Mouse (Mus musculus) megakaryocyte, embryonic 14.5 days (primary cell): ENCODE measurements around the gene Flt3l. TPM values are rescaled to one million over a fixed set of nuclear protein-coding genes. Genes with fewer than 3 reads are reported as not detected.
"Not testable (repeated sequence)": the region's sequence is repeated elsewhere in the genome, so short reads cannot be mapped to it uniquely, and the experiment has no call there.

ENCODE experiments used
- H3K27me3 ChIP-seq: replicated peaks from 2 replicates; pipeline ENCODE3; 2012; ENCODE audit warnings: inconsistent platforms
- H3K36me3 ChIP-seq: replicated peaks from 2 replicates; pipeline ENCODE3; 2012; ENCODE audit warnings: low read length, inconsistent platforms, mixed read lengths
- H3K4me1 ChIP-seq: 2 replicates; pipeline ENCODE4 v1.6.1; 2012; ENCODE audit warnings: inconsistent platforms
- H3K4me3 ChIP-seq: replicated peaks from 2 replicates; pipeline ENCODE3; 2012; ENCODE audit warnings: moderate library complexity, mild to moderate bottlenecking, inconsistent platforms
- H3K9me3 ChIP-seq: 2 replicates; pipeline ENCODE4 v1.6.1; 2012; ENCODE audit warnings: inconsistent platforms
- FLI1 ChIP-seq: IDR thresholded peaks from 2 replicates; pipeline ENCODE4 v1.6.1; 2012; ENCODE audit warnings: low read length, inconsistent platforms, mixed read lengths
- GATA1 ChIP-seq: IDR thresholded peaks from 3 replicates; pipeline ENCODE4 v1.6.1; 2012; ENCODE audit warnings: mixed read lengths, low read length, inconsistent platforms, borderline replicate concordance
- polyA plus RNA-seq: library from polyadenylated mRNA; stranded (reverse); fragments of >175 nt; gene quantifications from 2 replicates; pipeline ENCODE4 v1.2.3, GENCODE M21; 2012; ENCODE audit warnings: low replicate concordance; ENCODE audit not compliant: insufficient read depth

Gene Flt3l
- polyA plus RNA-seq, 1 experiment: 78.6 TPM

DNA sequence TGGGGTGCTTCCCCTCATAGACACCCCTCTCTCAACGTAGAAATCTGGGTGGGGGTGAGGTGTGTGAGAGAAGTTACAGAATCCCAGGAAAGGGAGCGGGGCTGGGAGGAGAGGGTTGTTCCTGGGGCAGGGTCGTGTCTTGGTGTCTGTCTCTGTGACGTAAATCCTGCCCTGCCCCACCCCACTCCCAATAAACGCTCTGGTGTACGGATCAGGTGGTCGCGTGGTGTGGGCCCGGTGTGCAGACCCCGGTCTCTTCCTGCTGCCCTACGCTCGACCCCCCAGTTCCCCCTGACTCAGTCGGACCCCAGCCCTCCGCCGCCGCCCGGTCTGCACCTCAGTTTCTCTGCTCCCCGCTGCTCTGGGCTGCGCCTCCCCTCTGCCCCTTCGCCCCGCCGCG lies 39.7 kb upstream of the Flt3l start:
- no peak for TF ChIP-seq FLI1
- TF ChIP-seq GATA1: no peak
- H3K4me3 ChIP-seq: no peak overlapping the region
- H3K4me1 ChIP-seq: peaks cover 28% of the 10 kb centered on the region
- H3K9me3 ChIP-seq: peaks cover 19% of the 10 kb centered on the region
- peaks cover 92% of the 10 kb centered on the region for H3K27me3 ChIP-seq
- H3K36me3 ChIP-seq: no peaks in the 10 kb centered on the region

- no peaks in the 10 kb centered on the region for H3K36me3 ChIP-seq
- peaks cover 92% of the 10 kb centered on the region for H3K27me3 ChIP-seq
- H3K9me3 ChIP-seq: peaks cover 24% of the 10 kb centered on the region
- TF ChIP-seq FLI1: no peak
- no peak for TF ChIP-seq GATA1
- no peak overlapping the region for H3K4me3 ChIP-seq
- H3K4me1 ChIP-seq: peaks cover 28% of the 10 kb centered on the region
Observed at GRCm38 (mm10) chr7:45175398-45175797, 39.2 kb upstream of the Flt3l start.

DNA sequence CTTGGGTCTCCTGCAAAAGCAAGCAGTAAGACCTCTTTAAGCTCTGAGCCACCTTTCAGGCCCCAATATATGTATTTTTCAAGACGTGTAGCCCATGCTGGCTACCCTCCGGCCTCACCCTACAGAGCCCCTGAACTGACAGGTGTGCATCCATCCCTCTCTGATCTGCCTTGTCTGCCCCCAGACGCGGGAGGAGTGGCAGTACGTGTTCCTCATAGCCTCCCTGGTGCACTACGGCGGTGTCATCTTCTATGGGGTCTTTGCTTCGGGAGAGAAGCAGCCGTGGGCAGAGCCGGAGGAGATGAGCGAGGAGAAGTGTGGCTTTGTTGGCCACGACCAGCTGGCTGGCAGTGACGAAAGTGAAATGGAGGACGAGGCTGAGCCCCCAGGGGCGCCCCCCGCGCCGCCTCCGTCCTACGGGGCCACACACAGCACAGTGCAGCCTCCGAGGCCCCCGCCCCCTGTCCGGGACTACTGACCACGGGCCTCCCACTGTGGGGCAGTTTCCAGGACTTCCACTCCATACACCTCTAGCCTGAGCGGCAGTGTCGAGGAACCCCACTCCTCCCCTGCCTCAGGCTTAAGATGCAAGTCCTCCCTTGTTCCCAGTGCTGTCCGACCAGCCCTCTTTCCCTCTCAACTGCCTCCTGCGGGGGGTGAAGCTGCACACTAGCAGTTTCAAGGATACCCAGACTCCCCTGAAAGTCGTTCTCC lies 38.5 kb upstream of the Flt3l start:
- Histone ChIP-seq H3K4me3 (peak overlapping the region; percentile 68), H3K9me3 (peaks cover 31% of the 10 kb centered on the region), H3K4me1 (peaks cover 28% of the 10 kb centered on the region), H3K27me3 (peaks cover 92% of the 10 kb centered on the region), H3K36me3 (no peaks in the 10 kb centered on the region)
- TF ChIP-seq FLI1 (no peak), GATA1 (no peak)

DNA sequence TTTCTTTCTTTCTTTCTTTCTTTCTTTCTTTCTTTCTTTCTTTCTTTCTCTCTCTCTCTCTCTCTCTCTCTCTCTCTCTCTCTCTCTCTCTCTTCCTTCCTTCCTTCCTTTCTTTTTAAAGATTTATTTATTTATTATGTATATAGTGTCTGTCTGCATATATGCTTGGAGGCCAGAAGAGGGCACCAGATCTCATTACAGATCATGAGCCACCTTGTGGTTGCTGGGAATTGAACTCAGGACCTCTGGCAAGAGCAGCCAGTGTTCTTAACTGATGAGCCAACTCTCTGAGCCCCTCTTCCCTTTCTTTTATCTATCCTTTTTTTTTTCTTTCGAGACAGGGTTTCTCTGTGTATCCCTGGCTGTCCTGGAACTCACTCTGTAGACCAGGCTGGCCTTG lies 37.5 kb upstream of the Flt3l start:
- not testable (repeated sequence) for H3K36me3 ChIP-seq, H3K4me3 ChIP-seq
- Histone ChIP-seq H3K4me1 (peaks cover 30% of the 10 kb centered on the region), H3K27me3 (peaks cover 92% of the 10 kb centered on the region), H3K9me3 (peaks cover 41% of the 10 kb centered on the region)

GRCm38 (mm10) chr7:45172974-45173373 lies 36.7 kb upstream of the Flt3l start:
- H3K4me3 ChIP-seq: peak overlapping the region; percentile 14
- peaks cover 4% of the 10 kb centered on the region for H3K36me3 ChIP-seq
- peaks cover 92% of the 10 kb centered on the region for H3K27me3 ChIP-seq
- H3K4me1 ChIP-seq: peaks cover 36% of the 10 kb centered on the region
- no peak for TF ChIP-seq GATA1
- no peak for TF ChIP-seq FLI1
- H3K9me3 ChIP-seq: peaks cover 48% of the 10 kb centered on the region

- Histone ChIP-seq H3K9me3 (peaks cover 55% of the 10 kb centered on the region), H3K27me3 (peaks cover 91% of the 10 kb centered on the region), H3K36me3 (peaks cover 4% of the 10 kb centered on the region), H3K4me1 (peaks cover 24% of the 10 kb centered on the region), H3K4me3 (no peak overlapping the region)
- no peak for TF ChIP-seq GATA1
- no peak for TF ChIP-seq FLI1
Observed at GRCm38 (mm10) chr7:45169495-45169894, 33.3 kb upstream of the Flt3l start.

DNA sequence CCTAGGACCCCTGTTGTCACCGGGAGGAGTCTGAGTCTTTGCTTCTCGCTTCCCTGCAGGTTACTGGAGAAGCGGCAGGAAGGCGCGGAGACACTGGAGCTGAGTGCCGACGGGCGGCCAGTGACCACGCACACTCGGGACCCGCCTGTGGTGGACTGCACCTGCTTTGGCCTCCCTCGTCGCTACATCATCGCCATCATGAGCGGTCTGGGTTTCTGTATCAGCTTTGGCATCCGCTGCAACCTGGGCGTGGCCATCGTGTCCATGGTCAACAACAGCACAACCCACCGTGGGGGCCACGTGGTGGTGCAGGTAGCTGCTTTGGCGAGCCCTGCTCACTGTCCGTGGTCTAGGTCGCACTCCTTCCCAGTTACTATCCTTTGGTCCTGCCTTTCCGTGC lies 32.4 kb upstream of the Flt3l start:
- H3K36me3 ChIP-seq: peaks cover 4% of the 10 kb centered on the region
- peak overlapping the region; percentile 62 for H3K4me3 ChIP-seq
- peaks cover 95% of the 10 kb centered on the region for H3K27me3 ChIP-seq
- H3K4me1 ChIP-seq: peaks cover 28% of the 10 kb centered on the region
- TF ChIP-seq GATA1: no peak
- TF ChIP-seq FLI1: no peak
- H3K9me3 ChIP-seq: peaks cover 55% of the 10 kb centered on the region

DNA sequence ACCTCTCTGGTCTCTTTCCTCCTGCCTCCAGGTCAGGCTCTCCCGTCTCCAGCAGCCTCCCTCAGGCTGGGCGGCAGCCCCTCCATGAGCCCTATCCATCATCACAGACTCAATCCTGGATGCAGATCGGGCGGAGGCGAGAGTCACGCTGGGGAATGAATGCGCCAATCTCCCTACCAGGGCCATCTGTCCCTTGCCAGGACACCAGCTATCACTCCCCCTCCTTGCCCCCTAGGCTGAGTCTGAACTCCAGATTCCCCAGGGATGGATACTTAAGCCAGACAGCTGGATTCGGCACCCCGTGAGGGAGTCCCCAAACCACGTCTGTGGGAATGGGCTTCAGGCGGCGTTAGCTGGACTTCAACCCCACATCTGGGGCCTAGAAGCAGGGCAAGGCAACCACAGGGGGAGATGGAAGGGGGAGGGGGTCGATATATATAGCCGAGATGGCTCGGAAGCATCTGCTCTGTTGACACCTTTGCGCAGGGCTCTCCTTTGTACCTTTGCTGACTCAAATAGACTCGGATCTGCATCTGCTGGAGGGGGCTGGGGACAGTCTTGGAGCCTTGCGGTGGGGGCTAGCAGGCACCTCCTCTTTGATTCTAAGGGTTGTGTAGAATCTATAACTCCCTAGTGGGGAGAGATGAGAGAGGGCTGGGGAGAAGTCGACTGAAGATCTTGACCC lies 31.7 kb upstream of the Flt3l start:
- peaks cover 4% of the 10 kb centered on the region for H3K36me3 ChIP-seq
- peaks cover 54% of the 10 kb centered on the region for H3K9me3 ChIP-seq
- no peak overlapping the region for H3K4me3 ChIP-seq
- peaks cover 32% of the 10 kb centered on the region for H3K4me1 ChIP-seq
- H3K27me3 ChIP-seq: peaks cover 98% of the 10 kb centered on the region
- TF ChIP-seq FLI1 (no peak), GATA1 (no peak)

DNA sequence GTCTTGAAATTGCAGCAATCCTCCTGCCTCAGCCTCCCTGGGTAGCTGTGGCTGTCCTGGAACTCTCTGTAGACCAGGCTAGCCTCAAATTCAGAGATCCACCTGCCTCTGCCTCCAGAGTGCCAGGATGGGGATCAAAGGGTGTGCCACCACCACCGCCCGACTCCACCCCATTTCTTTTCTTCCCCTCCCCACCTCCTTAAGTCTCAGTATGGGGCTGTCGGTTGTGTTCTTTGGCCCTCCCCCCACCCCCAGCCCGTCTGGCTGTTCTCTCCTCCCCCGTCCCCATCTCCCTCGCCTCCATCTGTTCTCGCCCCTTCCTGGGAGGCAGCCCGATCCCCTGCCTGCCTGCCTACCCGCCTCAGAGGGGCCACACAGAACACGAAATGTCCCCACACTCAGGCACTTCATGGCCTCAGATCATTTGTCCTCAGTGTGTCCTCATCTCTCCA lies 30.7 kb upstream of the Flt3l start:
- Histone ChIP-seq H3K4me1 (peaks cover 41% of the 10 kb centered on the region), H3K36me3 (peaks cover 4% of the 10 kb centered on the region), H3K4me3 (no peak overlapping the region), H3K9me3 (peaks cover 44% of the 10 kb centered on the region), H3K27me3 (peaks cover 95% of the 10 kb centered on the region)
- no peak for TF ChIP-seq FLI1
- no peak for TF ChIP-seq GATA1

DNA sequence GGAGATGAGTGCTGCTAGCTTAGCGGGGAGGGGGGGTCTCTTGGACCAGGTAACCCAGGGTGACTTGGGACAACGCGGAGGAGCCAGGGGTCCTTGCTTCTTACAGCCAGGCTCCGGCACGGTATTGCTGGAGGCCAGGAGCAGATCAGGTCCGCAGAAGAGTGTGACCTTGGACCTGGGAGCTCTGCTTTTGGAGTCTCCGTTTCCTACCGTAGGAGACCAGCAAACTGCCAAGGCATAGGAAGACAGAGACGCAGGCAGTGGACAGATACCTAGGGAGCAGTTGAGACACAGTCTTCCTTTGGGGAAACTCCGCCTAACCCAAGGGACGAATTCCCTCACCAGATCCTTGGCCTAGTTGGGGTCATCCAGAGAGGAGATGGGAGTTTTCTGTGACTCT lies 29.5 kb upstream of the Flt3l start:
- H3K36me3 ChIP-seq: peaks cover 8% of the 10 kb centered on the region
- H3K27me3 ChIP-seq: peaks cover 83% of the 10 kb centered on the region
- peaks cover 46% of the 10 kb centered on the region for H3K4me1 ChIP-seq
- peaks cover 34% of the 10 kb centered on the region for H3K9me3 ChIP-seq
- no peak overlapping the region for H3K4me3 ChIP-seq
- TF ChIP-seq GATA1 (no peak), FLI1 (no peak)
